Mouse (Mus musculus) gonadal fat pad, adult 2 months (tissue): Measurements from ENCODE around the gene Aph1a. TPM values are rescaled to one million over a fixed set of nuclear protein-coding genes. Genes with fewer than 3 reads are reported as not detected.

Experiments
- polyA plus RNA-seq: library from polyadenylated mRNA; depleted of rRNA; stranded (reverse); fragments of >200 nt; gene quantifications from 2 replicates; pipeline ENCODE4 v1.2.3, GENCODE M21; 2012; rRNA removed

The Aph1a gene
- polyA plus RNA-seq, 1 experiment = 125 TPM

Other genes starting within 250 kb of the Aph1a start
- gene Mcl1, start 235.2 kb upstream of the Aph1a start, polyA plus RNA-seq = 27.3 and 42.5 TPM in 2 replicates
- 12.5 and 15.3 TPM in 2 replicates for gene Adamtsl4, start 206.1 kb upstream of the Aph1a start, polyA plus RNA-seq
- gene Ecm1, start 154.4 kb upstream of the Aph1a start, polyA plus RNA-seq = 504 and 611 TPM in 2 replicates
- 25.2 and 31.4 TPM in 2 replicates for gene Tars2, start 133.8 kb upstream of the Aph1a start, polyA plus RNA-seq
- gene Rprd2, start 75.1 kb upstream of the Aph1a start, polyA plus RNA-seq = 11.1 and 16.2 TPM in 2 replicates
- gene Prpf3, start 38.1 kb upstream of the Aph1a start, polyA plus RNA-seq = 9.9 and 11.6 TPM in 2 replicates
- 87.1 and 129 TPM in 2 replicates for gene Mrps21, start 22.4 kb upstream of the Aph1a start, polyA plus RNA-seq
- 8.7 and 9.0 TPM in 2 replicates for gene Ciart, start 11.7 kb upstream of the Aph1a start, polyA plus RNA-seq
- gene BC028528, start 2.0 kb upstream of the Aph1a start, polyA plus RNA-seq = 9.5 and 14.8 TPM in 2 replicates
- gene Car14, start 10.7 kb downstream of the Aph1a start, polyA plus RNA-seq = 12.9 and 14.1 TPM in 2 replicates
- gene Anp32e, start 35.3 kb downstream of the Aph1a start, polyA plus RNA-seq = 13.1 and 28.1 TPM in 2 replicates
- 36.6 and 46.3 TPM in 2 replicates for gene Plekho1, start 102.0 kb downstream of the Aph1a start, polyA plus RNA-seq
- gene Vps45, start 164.5 kb downstream of the Aph1a start, polyA plus RNA-seq = 11.7 and 12.2 TPM in 2 replicates
- 9.8 and 14.9 TPM in 2 replicates for gene Otud7b, start 210.6 kb downstream of the Aph1a start, polyA plus RNA-seq